Mouse (Mus musculus): ENCODE data around the gene 4930556J24Rik.

The 4930556J24Rik gene

GRCm38 (mm10) chr11:3976678-3977077 is at the start of gene 4930556J24Rik:
TSS of gene 4930556J24Rik (minus strand) at chr11:3976778.
- 95% methylated on average over 6 of the region's 6 CpGs for WGBS

- WGBS = 72% methylated on average over 2 of the region's 2 CpGs
Observed at GRCm38 (mm10) chr11:4023321-4023720, 46.7 kb upstream of the 4930556J24Rik start.

GRCm38 (mm10) chr11:4022111-4022510 is 45.5 kb upstream of the 4930556J24Rik start:
- WGBS = 88% methylated on average over 13 of the region's 13 CpGs

DNA sequence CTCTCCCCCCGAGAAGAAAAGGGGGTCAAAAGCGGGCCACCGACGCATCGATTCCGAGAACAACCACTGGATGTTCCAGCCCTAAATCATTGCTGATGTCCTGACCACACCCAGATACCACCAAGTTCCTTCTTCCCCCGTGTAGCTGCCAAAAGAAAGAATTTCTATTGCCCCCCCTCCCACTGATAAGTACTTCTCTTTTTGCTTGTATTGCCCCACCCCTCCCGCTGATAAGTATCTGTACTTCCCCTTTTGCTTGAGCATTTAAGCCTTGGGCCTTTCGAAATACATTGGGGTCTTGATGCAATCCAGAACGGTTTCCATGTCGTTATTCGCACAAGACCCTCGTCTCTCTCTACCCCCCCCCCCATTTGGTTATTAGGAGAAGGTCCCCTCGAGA is 39.2 kb upstream of the 4930556J24Rik start:
- 91% methylated on average over 14 of the region's 14 CpGs for WGBS

DNA sequence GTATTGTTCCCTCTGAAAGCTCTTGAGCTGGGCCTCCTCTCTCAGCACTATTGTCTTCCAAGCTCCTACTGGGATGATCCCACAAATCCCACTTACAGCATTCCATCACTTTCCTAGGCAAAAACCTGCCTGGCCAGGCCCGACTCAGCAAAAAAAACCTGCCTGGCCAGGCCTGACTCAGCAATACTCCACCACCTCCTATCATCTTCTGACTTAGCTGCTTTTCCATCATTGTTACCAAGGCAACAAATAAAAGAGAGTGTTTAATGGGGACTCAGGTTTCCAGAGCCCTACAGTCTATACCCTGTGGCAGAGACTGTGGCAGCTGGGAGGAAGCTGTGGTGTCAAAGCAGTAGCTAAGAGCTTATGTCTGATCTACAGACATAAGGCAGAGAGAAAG is 36.0 kb upstream of the 4930556J24Rik start:
- 59% methylated on average over 1 of the region's 1 CpGs for WGBS

DNA sequence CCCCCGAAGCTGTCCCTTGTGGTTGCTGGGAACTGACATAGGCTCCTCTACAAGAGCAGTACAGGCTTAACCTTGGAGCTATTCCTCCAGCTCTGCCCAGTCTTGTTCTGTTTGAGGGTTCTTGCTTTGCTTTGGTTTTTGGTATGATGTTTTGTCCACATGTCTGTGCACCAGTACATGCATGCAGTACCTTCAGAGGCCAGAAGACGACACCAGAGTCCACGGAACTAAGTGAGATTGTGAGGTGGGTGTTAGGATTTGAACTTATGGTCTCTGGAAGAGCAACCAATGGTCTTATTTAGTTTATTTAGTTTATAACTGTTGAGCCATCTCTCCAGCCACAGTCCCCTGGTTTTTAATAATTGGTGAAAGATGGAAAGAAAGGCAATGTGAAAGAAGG is 29.9 kb upstream of the 4930556J24Rik start:
- WGBS = 82% methylated on average over 3 of the region's 3 CpGs

DNA sequence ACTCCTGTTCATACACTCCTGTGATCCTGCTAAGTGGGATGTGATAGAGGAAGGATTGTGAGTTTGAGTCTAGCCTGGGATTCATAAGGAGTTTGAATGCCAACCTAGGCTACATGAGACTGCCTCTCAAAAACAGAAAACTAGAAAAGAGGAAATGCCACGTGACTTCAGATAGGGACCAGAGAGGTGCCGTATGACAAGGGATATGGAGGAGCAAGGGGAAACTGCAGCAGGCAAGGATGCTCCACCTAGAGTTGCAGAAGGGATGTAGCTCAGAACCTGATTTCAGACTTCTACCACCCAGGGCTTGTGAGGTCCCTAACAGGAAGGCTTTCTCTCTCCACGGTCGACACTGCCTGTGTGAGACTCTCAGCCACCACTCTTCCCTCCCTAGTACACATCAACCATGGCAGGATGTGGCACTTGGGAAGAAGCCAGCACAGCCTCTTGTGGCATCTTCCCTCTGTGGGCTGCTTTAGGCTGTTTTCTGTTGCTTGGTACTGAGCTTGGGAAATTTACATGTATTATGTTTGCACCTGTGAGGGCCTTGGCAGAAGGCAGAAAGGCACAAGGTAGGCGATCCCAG is 28.7 kb upstream of the 4930556J24Rik start:
- WGBS = 49% methylated on average over 5 of the region's 5 CpGs

DNA sequence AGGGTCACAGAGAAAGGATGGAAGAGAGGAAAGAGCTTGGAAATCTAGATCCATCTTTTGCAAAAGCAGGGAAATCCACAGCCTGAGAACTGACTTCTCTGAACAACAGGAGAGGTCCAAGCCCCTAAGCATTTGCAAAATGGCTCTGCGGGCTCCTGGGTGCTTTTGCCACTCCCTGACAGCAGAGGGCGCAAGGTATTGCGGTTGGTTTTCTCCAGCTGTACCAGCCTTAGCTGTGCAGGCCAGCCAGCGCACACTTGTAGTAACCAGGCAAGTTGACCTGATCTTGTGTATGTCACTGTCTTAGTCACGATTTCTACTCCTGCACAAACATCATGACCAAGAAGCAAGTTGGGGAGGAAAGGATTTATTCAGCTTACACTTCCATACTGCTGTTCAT is 25.0 kb upstream of the 4930556J24Rik start:
- WGBS = 11% methylated on average over 5 of the region's 5 CpGs

DNA sequence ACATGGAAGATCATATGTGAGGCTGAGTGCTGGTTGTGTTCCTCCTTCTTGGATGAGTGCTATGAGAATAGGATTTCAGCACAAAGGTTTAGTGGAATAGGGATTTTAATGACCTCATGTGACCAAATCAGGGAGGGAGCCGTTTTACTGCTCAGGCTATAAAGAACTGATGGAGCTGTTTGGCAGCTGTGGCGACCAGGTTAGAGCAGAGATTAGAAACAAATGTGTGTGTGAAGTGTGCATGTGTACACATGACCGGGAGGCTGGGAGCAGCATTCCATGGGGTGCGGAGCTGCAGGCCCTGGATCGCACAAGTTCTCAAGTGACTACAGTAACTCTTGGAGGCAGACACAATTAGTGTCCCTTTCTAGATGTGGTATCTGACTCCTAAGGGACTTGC is 23.0 kb upstream of the 4930556J24Rik start:
- WGBS = 80% methylated on average over 5 of the region's 5 CpGs

DNA sequence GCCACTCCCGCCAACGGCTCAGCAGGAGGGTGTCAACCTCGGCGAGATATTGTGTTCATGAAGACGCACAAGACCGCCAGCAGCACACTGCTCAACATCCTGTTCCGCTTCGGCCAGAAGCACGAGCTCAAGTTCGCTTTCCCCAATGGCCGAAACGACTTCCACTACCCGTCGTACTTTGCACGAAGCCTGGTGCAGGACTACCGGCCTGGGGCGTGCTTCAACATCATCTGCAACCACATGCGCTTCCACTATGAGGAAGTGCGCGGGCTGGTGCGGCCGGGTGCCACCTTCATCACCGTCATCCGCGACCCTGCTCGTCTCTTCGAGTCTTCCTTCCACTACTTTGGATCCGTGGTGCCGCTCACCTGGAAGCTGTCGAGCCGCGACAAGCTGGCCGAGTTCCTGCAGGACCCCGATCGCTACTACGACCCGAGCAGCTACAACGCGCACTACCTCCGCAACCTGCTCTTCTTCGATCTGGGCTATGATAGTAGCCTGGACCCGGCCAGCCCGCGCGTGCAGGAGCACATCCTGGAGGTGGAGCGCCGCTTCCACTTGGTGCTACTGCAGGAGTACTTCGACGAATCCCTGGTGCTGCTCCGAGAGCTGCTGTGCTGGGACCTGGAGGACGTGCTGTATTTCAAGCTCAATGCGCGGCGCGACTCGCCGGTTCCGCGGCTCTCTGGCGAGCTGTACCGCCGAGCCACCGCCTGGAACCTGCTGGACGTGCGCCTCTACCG is 21.6 kb upstream of the 4930556J24Rik start:
- 30% methylated on average over 66 of the region's 66 CpGs for WGBS

GRCm38 (mm10) chr11:3996840-3997239 is 20.3 kb upstream of the 4930556J24Rik start:
- WGBS = 93% methylated on average over 3 of the region's 3 CpGs

DNA sequence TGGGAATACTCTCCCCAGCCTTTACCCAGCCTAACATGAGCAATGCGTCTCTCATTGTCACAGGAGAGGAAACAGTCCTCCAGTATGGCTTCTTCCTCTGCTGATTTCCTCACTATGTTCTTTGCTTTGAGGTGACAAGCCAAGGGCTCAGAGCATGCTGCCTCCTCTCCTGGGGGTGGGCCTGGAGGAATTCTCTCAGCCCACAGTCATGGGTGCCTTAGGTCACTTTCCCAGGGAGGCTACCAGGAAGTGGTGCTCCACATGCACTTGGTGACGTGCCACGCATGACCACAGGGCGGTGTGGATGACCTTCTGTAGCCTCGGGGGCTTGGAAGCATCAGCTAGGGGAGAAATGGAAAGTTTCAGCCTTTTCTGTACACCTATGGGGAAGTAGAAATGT is 18.9 kb upstream of the 4930556J24Rik start:
- WGBS = 79% methylated on average over 5 of the region's 5 CpGs

- 89% methylated on average over 6 of the region's 6 CpGs for WGBS
Observed at GRCm38 (mm10) chr11:3993914-3994313, 17.3 kb upstream of the 4930556J24Rik start.

DNA sequence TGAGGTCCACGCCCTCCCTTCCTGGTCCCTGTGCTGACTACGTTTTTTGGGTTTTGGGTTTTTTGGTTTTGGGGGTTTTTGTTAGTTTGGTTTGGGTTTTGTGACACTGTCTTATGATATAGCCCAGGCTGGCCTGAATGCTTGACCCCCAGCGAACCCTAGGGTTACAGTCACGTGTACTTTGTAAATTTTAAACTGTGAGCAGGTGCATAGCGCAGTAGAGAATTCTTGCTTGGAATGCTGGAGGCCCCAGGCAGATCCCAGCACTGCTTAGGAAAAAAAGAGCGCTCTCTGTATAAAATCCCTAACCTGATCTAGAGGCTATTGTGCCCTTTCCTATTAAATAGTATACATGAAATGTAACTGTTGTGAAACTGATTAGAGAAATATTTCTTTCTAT is 16.6 kb upstream of the 4930556J24Rik start:
- 82% methylated on average over 6 of the region's 6 CpGs for WGBS

GRCm38 (mm10) chr11:3989748-3990147 is 13.2 kb upstream of the 4930556J24Rik start:
- WGBS = 41% methylated on average over 3 of the region's 3 CpGs

DNA sequence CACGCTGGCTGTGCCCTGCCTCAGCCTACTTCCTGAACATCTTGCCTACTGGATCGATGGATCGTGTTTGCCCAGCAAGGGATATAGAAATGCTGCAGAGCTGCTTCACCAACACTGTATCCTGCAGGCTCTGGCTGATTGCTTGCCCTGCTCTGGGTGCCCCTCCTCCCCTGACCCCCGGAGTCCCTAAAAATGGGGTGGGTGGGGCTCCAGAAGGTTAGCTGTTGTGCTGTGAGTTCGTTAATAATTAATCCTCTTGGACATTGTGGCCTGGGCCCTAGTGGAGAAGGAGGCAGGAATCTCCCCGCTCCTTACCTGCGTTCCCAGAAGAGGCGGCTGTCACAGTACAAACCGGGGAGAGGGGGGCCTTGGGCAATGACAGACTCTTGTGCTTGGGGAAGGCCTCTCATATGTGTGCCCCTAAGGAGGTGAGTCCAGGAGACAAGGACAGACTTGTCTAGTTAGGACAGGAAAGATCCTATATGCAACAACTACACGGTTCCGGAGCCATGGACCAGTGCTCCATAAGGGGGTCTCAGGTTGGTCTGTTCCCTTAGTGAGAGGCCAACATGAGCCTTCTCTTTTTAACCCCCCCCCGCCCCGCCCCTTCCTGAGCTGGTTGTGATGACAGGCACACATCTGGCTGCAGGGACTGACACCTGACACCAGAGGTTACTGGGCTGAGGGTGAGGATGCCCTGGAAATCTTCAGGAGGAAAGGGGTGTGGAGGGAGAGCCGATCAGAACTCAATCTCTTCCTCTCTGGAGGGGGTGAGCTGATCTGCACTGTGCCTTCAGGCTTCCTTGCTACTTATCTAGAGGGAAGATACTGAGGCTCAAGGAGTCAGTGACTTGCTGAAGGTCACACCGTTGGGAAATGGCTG is 7.5 kb upstream of the 4930556J24Rik start:
- WGBS = 15% methylated on average over 15 of the region's 15 CpGs

DNA sequence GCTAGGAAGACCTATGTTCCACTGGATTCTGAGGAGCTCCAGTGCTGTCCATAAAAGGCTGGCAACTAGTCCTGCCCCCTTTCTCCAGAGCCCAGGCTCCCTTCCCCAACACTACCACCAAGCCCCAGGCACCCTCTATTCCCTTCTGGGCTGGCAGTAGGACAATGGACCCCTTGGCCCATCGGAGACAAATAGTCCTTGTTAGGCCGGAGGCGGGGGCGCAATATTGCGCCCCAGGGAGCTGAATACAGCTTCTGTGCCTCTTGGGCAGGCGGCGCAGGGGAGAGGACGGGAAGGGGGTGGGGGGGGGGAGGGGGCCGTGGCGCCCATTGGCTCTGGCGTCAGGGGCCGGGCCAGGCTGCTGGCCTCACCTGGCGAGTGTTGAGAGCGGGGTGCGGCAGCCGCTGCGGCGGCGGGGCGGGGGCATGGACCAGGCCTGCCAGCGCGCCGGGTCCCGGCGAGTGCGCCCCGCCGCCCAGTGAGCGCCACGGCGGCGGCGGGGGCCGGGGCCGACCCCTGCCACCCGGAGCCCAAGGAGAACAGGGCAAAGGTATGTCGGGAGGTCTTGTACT is 6.8 kb upstream of the 4930556J24Rik start, which contains the start of gene Gal3st1:
TSS of gene Gal3st1 (plus strand) at position 346 of the 572 bp plus-strand sequence.
- WGBS = 2% methylated on average over 37 of the region's 37 CpGs

DNA sequence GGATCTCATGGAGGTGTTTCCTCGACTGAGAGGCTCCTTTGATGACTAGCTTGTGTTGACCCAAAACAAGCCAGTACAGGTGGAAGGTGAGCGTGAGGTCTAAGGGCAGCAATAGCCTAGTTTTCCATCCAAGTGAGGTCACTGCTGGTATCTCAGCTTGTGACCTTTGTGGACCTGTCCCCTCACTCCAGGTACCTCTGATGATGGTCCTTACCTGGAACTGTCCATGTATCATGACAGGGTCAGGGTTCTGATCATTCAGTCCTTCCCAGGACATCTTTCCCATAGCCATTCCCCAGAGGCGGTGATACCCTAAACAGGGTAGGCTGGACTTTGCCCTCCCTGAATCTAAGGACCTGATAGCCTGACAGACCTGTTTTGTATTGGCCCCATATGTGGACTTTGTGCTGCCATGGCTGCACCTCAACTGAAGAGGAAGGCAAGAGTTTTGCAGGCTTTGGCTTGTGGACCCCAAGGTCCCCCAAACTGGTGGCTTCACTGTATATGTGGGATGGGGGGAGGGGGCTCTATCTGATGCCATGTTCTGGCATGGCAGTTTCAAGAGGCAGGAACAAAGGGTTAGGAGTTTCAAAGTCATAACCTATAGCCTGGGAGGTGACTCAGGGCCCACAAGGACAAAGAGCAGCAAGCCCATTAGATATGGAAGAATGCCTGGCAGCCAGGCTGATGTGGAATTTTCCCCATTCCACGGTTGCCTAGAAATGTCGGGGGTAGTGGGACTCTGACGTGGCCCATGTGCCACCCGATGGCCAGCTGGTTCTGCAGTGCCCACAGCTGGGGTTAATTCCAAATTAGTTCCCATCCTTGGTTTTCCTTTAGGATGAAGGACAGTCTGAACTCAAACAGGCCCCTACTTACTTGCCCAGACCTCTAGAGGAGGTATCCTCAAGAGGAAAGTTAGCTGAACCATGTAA is 6.0 kb upstream of the 4930556J24Rik start:
- 63% methylated on average over 7 of the region's 7 CpGs for WGBS

- WGBS = 73% methylated on average over 6 of the region's 6 CpGs
Observed at GRCm38 (mm10) chr11:3981536-3981935, 5.0 kb upstream of the 4930556J24Rik start.

DNA sequence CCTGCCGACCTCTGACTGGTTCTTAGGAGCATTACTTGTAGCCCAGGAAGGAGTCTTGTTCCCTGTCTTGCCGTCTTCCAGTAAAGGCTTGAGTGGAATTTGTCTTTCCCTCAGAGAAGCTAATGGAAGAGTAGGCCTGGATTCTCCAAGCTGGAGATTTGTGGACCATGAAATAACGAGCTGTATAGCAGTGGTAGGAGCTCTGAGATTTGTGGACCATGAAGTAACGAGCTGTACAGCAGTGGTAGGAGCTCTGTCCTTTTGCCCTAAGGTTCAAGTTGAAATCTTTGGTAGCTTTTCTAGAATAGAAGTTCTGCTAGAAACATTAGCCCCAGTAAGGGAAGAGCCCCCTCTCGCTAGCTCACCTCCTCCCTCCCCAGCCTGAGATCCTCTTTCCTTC is 1.8 kb upstream of the 4930556J24Rik start:
- WGBS = 90% methylated on average over 5 of the region's 5 CpGs

DNA sequence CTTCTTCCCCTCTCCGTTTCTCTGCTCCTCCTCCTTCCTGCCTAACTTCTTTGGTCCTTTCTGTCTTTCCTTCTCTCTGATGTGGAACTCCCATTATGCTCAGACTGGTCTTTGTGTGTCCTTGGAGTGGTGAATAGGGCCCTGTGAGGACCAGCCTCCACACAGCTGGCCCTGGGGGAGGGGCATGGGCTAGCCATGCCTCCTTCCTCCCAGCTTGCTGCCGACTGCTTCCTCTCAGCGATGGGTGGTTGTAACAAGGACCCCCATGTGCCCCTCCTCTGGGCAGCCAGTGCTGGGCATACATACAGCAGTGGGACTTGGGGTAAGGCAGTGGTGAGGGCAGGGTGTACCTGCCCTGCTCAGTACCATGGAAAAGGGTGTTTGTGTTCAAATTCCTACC is 2.3 kb downstream of the 4930556J24Rik start:
- WGBS = 56% methylated on average over 3 of the region's 3 CpGs
